Mouse (Mus musculus) G1E (cell line): ENCODE data around the gene Magix.

Experiments used
- CTCF ChIP-seq: IDR thresholded peaks from 2 replicates; pipeline ENCODE4 v1.5.1; 2012; ENCODE audit warnings: low read depth, low read length, inconsistent platforms, mixed read lengths
- POLR2AphosphoS5 ChIP-seq: IDR thresholded peaks from 2 replicates; pipeline ENCODE4 v1.6.1; 2012; ENCODE audit warnings: low read depth, low read length, inconsistent platforms; ENCODE audit not compliant: insufficient replicate concordance
- TAL1 ChIP-seq: conservative IDR thresholded peaks from 2 replicates; pipeline ENCODE4 v1.6.1; 2012; ENCODE audit warnings: low read depth, low read length, inconsistent platforms, mixed read lengths

DNA sequence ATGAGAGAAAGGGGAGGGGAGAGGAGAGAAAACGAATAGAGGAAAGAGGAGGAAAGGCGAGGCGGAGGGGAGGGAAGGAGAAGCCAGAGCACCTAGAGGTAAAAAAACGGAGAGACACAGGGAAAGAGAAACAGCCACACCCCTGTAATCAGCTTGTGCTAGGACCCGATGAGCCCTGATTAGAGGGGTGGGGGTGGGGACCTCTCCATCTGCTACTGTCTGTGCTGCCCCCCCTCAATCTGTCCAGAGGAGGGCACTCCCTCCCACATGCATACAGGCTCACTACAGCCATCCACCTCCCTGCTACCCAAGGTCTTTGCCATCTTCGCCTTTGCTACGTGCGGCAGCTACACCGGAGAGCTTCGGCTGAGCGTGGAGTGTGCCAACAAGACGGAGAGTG, 40.3 kb downstream of the Magix start:
- TF ChIP-seq CTCF (no peak), TAL1 (no peak), POLR2AphosphoS5 (no peak)
